Mouse (Mus musculus) limb, embryonic 14.5 days (tissue): ENCODE measurements around the gene Adipor2. TPM values are rescaled to one million over a fixed set of nuclear protein-coding genes. Genes with fewer than 3 reads are reported as not detected.

Source experiments
- ATAC-seq: fragments of 200-750 bp; cut with Nextera tagmentation; 2 replicates; pipeline ENCODE4 v1.8.0; 2017; ENCODE audit warnings: low read depth, moderate number of reproducible peaks, moderate TSS enrichment; ENCODE audit not compliant: low FRiP score
- DNase-seq: peaks from one replicate; pipeline ENCODE4 v3.0.0-alpha.2; 2015; ENCODE audit warnings: low spot score
- H3K27ac ChIP-seq: fragments of 300-500 bp; sonication (generic); replicated peaks from 2 replicates; pipeline ENCODE4 v1.5.1; 2014; ENCODE audit warnings: low read depth, mild to moderate bottlenecking, low read length, moderate library complexity, mixed read lengths
- H3K27me3 ChIP-seq: fragments of 300-500 bp; sonication (generic); 2 replicates; pipeline ENCODE4 v1.6.1; 2014; ENCODE audit warnings: low read length, mixed read lengths; ENCODE audit not compliant: control insufficient read depth, insufficient read depth
- H3K36me3 ChIP-seq: fragments of 300-500 bp; sonication (generic); 2 replicates; pipeline ENCODE4 v1.6.1; 2014; ENCODE audit warnings: mild to moderate bottlenecking, low read length, moderate library complexity, mixed read lengths; ENCODE audit not compliant: control insufficient read depth, insufficient read depth
- H3K4me1 ChIP-seq: fragments of 300-500 bp; sonication (generic); 2 replicates; pipeline ENCODE4 v1.6.1; 2014; ENCODE audit warnings: antibody characterized with exemption, low read length, mixed read lengths; ENCODE audit not compliant: control insufficient read depth, insufficient read depth
- H3K4me2 ChIP-seq: fragments of 300-500 bp; sonication (generic); replicated peaks from 2 replicates; pipeline ENCODE4 v1.6.1; 2014; ENCODE audit warnings: low read depth, mild to moderate bottlenecking, low read length, moderate library complexity; ENCODE audit not compliant: severe bottlenecking
- H3K4me3 ChIP-seq: fragments of 300-500 bp; sonication (generic); replicated peaks from 2 replicates; pipeline ENCODE4 v1.5.1; 2014; ENCODE audit warnings: low read length
- H3K9ac ChIP-seq: fragments of 300-500 bp; sonication (generic); 2 replicates; pipeline ENCODE4 v1.6.1; 2014; ENCODE audit warnings: mild to moderate bottlenecking, low read depth, low read length, moderate library complexity; ENCODE audit not compliant: severe bottlenecking
- H3K9me3 ChIP-seq: fragments of 300-500 bp; sonication (generic); 2 replicates; pipeline ENCODE4 v1.6.1; 2016; ENCODE audit warnings: low read length; ENCODE audit not compliant: control insufficient read depth
- POLR2A ChIP-seq: fragments of 200-500 bp; IDR thresholded peaks from 2 replicates; pipeline ENCODE4 v1.8.0; 2012; ENCODE audit warnings: inconsistent platforms, mild to moderate bottlenecking, moderate library complexity, borderline replicate concordance; ENCODE audit not compliant: insufficient read depth, insufficient read length; ENCODE audit errors: extremely low read depth
- WGBS: fragments of 180-500 bp; shearing (Covaris S2); extraction: QIAGEN DNeasy Blood & Tissue Kit; methylation state at CpG from one replicate; pipeline ENCODE4 v1.1.7; 2014; 5-methylcytosine and 5-hydroxymethylcytosine counted together
- polyA plus RNA-seq, 2 experiments: library from polyadenylated mRNA; depleted of rRNA in 1 of 2; stranded (reverse) in 1 of 2; unstranded in 1 of 2; fragments of >200 nt; fragmentation: Nextera tagmentation in 1 of 2; extraction: Ambion mirVana in 1 of 2; gene quantifications; 2 replicates each; pipeline versions ENCODE4 v1.2.1 to v1.2.3; 2012 to 2014

The Adipor2 gene
- polyA plus RNA-seq, 2 experiments, result 28.1 to 35.5 TPM

GRCm38 (mm10) chr6:119451981-119452499, 34.5 kb upstream of the Adipor2 start:
- no peaks in the 10 kb centered on the region for H3K36me3 ChIP-seq
- under 1% methylated on average over 15 of the region's 15 CpGs for WGBS
- peak; percentile 60 for DNase-seq
- H3K9me3 ChIP-seq, result no peaks in the 10 kb centered on the region
- H3K4me3 ChIP-seq, result peak overlapping the region; percentile 36
- peak overlapping the region; percentile 52 for H3K9ac ChIP-seq
- 0 out of 2 replicates have a peak, but pooled peaks cover 5% of the 10 kb centered on the region for H3K27me3 ChIP-seq
- TF ChIP-seq POLR2A, result no peak
- no peak overlapping the region for H3K27ac ChIP-seq
- peak overlapping the region; percentile 74 for H3K4me2 ChIP-seq
- ATAC-seq, result no peak; the same call in 1 of the 2 replicates
- H3K4me1 ChIP-seq, result peaks cover 13% of the 10 kb centered on the region

- WGBS, result 30% methylated on average over 14 of the region's 14 CpGs
- no peak for ATAC-seq
- Histone ChIP-seq H3K27me3 (0 out of 2 replicates have a peak, but pooled peaks cover 5% of the 10 kb centered on the region), H3K4me2 (peak overlapping the region; percentile 74), H3K4me1 (peaks cover 13% of the 10 kb centered on the region), H3K27ac (no peak overlapping the region), H3K9me3 (no peaks in the 10 kb centered on the region), H3K4me3 (peak overlapping the region; percentile 36), H3K36me3 (no peaks in the 10 kb centered on the region), H3K9ac (peak overlapping the region; percentile 52; the same call in 1 of the 2 replicates)
- DNase-seq, result no peak
- TF ChIP-seq POLR2A, result no peak
These were observed 33.8 kb upstream of the Adipor2 start for GRCm38 (mm10) chr6:119450965-119451943.

GRCm38 (mm10) chr6:119449060-119449499, 31.6 kb upstream of the Adipor2 start:
- Histone ChIP-seq H3K4me3 (peak overlapping the region; percentile 33), H3K4me2 (peak overlapping the region; percentile 69), H3K9ac (peak overlapping the region; percentile 42), H3K36me3 (no peaks in the 10 kb centered on the region), H3K27me3 (0 out of 2 replicates have a peak, but pooled peaks cover 5% of the 10 kb centered on the region), H3K27ac (no peak overlapping the region), H3K4me1 (peaks cover 13% of the 10 kb centered on the region), H3K9me3 (no peaks in the 10 kb centered on the region)
- DNase-seq, result peak; percentile 74
- no peak for TF ChIP-seq POLR2A
- WGBS, result 4% methylated on average over 23 of the region's 23 CpGs
- ATAC-seq, result peak; percentile 73

GRCm38 (mm10) chr6:119448321-119449059, 31.0 kb upstream of the Adipor2 start:
- ATAC-seq (no peak), DNase-seq (no peak)
- Histone ChIP-seq H3K4me3 (peak overlapping the region; percentile 33), H3K36me3 (no peaks in the 10 kb centered on the region), H3K9ac (peak overlapping the region; percentile 42), H3K4me2 (peak overlapping the region; percentile 69), H3K27ac (no peak overlapping the region), H3K4me1 (peaks cover 13% of the 10 kb centered on the region), H3K9me3 (no peaks in the 10 kb centered on the region), H3K27me3 (0 out of 2 replicates have a peak, but pooled peaks cover 5% of the 10 kb centered on the region)
- WGBS, result 7% methylated on average over 18 of the region's 18 CpGs
- TF ChIP-seq POLR2A, result no peak
